Mouse (Mus musculus): ENCODE measurements around the gene Tmem159. TPM values are rescaled to one million over a fixed set of nuclear protein-coding genes. Genes with fewer than 3 reads are reported as not detected.

The Tmem159 gene
- total RNA-seq (2023) = 6.3 and 9.7 TPM in 2 replicates

GRCm38 (mm10) chr7:120102164-120102972 is at the start of gene Tmem159:
Gene Tmem159 (plus strand): TSS chr7:120102353.

GRCm38 (mm10) chr7:120095180-120095579 is 7.0 kb upstream of the Tmem159 start, which contains the start of gene Dnah3:
Gene Dnah3 (minus strand): TSS chr7:120095280.

GRCm38 (mm10) chr7:120145191-120145590 is 43.0 kb downstream of the Tmem159 start, which contains the start of gene Zp2:
Gene Zp2 (minus strand): TSS chr7:120145291.

Other genes starting within 250 kb of the Tmem159 start
- gene Lyrm1, start 206.5 kb upstream of the Tmem159 start, total RNA-seq (2023) = 5.4 and 6.2 TPM in 2 replicates
- gene Dcun1d3, start 206.1 kb upstream of the Tmem159 start, total RNA-seq (2023) = 16.0 and 23.1 TPM in 2 replicates
- not detected in 2 replicates for gene Dnah3, start 7.1 kb upstream of the Tmem159 start, total RNA-seq (2023)
- gene Zp2, start 42.9 kb downstream of the Tmem159 start, total RNA-seq (2023) = not detected in 2 replicates
- gene Anks4b, start 71.5 kb downstream of the Tmem159 start, total RNA-seq (2023) = not detected in 2 replicates
- gene Crym, start 99.8 kb downstream of the Tmem159 start, total RNA-seq (2023) = not detected in 2 replicates
- not detected in 2 replicates for gene Abca14, start 101.6 kb downstream of the Tmem159 start, total RNA-seq (2023)
- gene Abca15, start 226.3 kb downstream of the Tmem159 start, total RNA-seq (2023) = not detected in 2 replicates

All from neutrophil, adult 65 days (primary cell).